16 mouse cellular contexts compared by ENCODE assay signal in genomic region chr8:121090716-121091115, GRCm38 (mm10). TPM values are rescaled to one million over a fixed set of nuclear protein-coding genes. Genes with fewer than 3 reads are reported as not detected.
DNase-seq lines count a peak whose midpoint lies in the region; ATAC-seq and TF ChIP-seq lines count a peak whose summit lies in the region.
"Had no signal": no experiment of that assay in that cellular context is flagged by ENCODE, and none has a peak within 500 bp of the region (broad histone marks: within the 10 kb centered on the region; RNA-seq: fewer than 3 reads in every experiment).

No protein-coding gene starts in this region.

- H3K36me3 ChIP-seq in forebrain, postnatal 0 days (ENCODE audit: insufficient read depth): no peaks in the 10 kb centered on the region
- H3K36me3 ChIP-seq in forebrain, embryonic 14.5 days (ENCODE audit: control insufficient read depth, insufficient read depth, low read length): no peaks in the 10 kb centered on the region
- H3K36me3 ChIP-seq in intestine, embryonic 15.5 days: no peaks in the 10 kb centered on the region
- H3K36me3 ChIP-seq: limb, embryonic 12.5 days; midbrain, embryonic 12.5 days had no signal

- no peak overlapping the region for H3K9ac ChIP-seq in forebrain, postnatal 0 days
- no peak overlapping the region for H3K9ac ChIP-seq in forebrain, embryonic 14.5 days (ENCODE audit: low read length)
- H3K9ac ChIP-seq in intestine, embryonic 15.5 days: peak overlapping the region; percentile 30; the same call in 1 of the 2 replicates
- H3K9ac ChIP-seq: limb, embryonic 12.5 days; midbrain, embryonic 12.5 days had no signal

- intact Hi-C loops in left cerebral cortex, adult 2 months (cut with DNase I): loop anchor here (5.0 kb wide), 1 partner anchor 118 kb away; no protein-coding TSS in a partner anchor
- intact Hi-C loops in left cerebral cortex, postnatal 25 days (cut with DNase I): no loop called here

- no peaks in the 10 kb centered on the region for H3K4me1 ChIP-seq in forebrain, postnatal 0 days (ENCODE audit: insufficient read depth)
- no peaks in the 10 kb centered on the region for H3K4me1 ChIP-seq in forebrain, embryonic 14.5 days (ENCODE audit: control insufficient read depth, insufficient read depth, low read length)
- peaks cover 15% of the 10 kb centered on the region for H3K4me1 ChIP-seq in intestine, embryonic 15.5 days (replicated peaks)
- H3K4me1 ChIP-seq: midbrain, embryonic 12.5 days had no signal

- 0% methylated on average over 1 of the region's 1 CpGs for WGBS in forebrain, postnatal 0 days
- 0% methylated on average over 1 of the region's 1 CpGs for WGBS in forebrain, embryonic 14.5 days
- WGBS in intestine, embryonic 15.5 days: 0% methylated on average over 1 of the region's 1 CpGs

- no peak for ATAC-seq in forebrain, postnatal 0 days
- ATAC-seq in forebrain, embryonic 14.5 days: no peak
- no peak for ATAC-seq in intestine, embryonic 15.5 days

- no peak overlapping the region for H3K4me3 ChIP-seq in forebrain, postnatal 0 days (ENCODE audit: low read depth, low read length)
- no peak overlapping the region for H3K4me3 ChIP-seq in forebrain, embryonic 14.5 days (ENCODE audit: low read depth, low read length)
- no peak overlapping the region for H3K4me3 ChIP-seq in left cerebral cortex, adult 2 months
- peak overlapping the region; percentile 6; the same call in 1 of the 2 replicates for H3K4me3 ChIP-seq in intestine, embryonic 15.5 days (replicated peaks)
- H3K4me3 ChIP-seq: limb, embryonic 12.5 days; midbrain, embryonic 12.5 days had no signal

- peak; percentile 47 for TF ChIP-seq CTCF in forebrain, postnatal 0 days (IDR thresholded peaks at IDR 0.05; ENCODE audit: low read depth)
- TF ChIP-seq CTCF in left cerebral cortex, adult 2 months (IDR thresholded peaks at IDR 0.05): peak; percentile 8; the same call in 1 of the 2 replicates

- H3K27me3 ChIP-seq in forebrain, postnatal 0 days (ENCODE audit: insufficient read depth, low read length): peaks cover 77% of the 10 kb centered on the region
- H3K27me3 ChIP-seq in forebrain, embryonic 14.5 days (replicated peaks; ENCODE audit: control insufficient read depth, insufficient read depth, low read length): peaks cover 73% of the 10 kb centered on the region
- peaks cover 54% of the 10 kb centered on the region for H3K27me3 ChIP-seq in intestine, embryonic 15.5 days (replicated peaks)

- DNase-seq in forebrain, postnatal 0 days: no peak
- DNase-seq in forebrain, embryonic 14.5 days (ENCODE audit: low spot score): no peak
- no peak for DNase-seq in left cerebral cortex, adult 2 months (ENCODE audit: extremely low spot score in 1 of 2, low spot score in 2 of 2)
- no peak for DNase-seq in left cerebral cortex, postnatal 25 days (ENCODE audit: low spot score in 2 of 2)
- DNase-seq in 3T3-L1 (ENCODE audit: low read depth, low spot score) (peak; percentile 9), adipocyte (ENCODE audit: low spot score) (no peak)
- DNase-seq in thymus, postnatal 4 days: no peak
- DNase-seq: adrenal gland, postnatal 14 days; B cell, adult 2 months; cerebellum, adult 9-10 months; gastrocnemius, postnatal 10 days; heart, postnatal 10 days; spleen, adult 18-20 months had no signal

- H3K4me2 ChIP-seq in forebrain, postnatal 0 days (ENCODE audit: low read depth): no peak overlapping the region
- no peak overlapping the region for H3K4me2 ChIP-seq in forebrain, embryonic 14.5 days (ENCODE audit: low read length)
- peak overlapping the region; percentile 87 for H3K4me2 ChIP-seq in intestine, embryonic 15.5 days (replicated peaks)
- H3K4me2 ChIP-seq: limb, embryonic 12.5 days; midbrain, embryonic 12.5 days had no signal

- H3K27ac ChIP-seq in forebrain, postnatal 0 days (ENCODE audit: low read depth, low read length): no peak overlapping the region
- no peak overlapping the region for H3K27ac ChIP-seq in forebrain, embryonic 14.5 days (ENCODE audit: low read depth, low read length)
- no peak overlapping the region for H3K27ac ChIP-seq in left cerebral cortex, adult 2 months
- H3K27ac ChIP-seq in intestine, embryonic 15.5 days: peak overlapping the region; percentile 36
- H3K27ac ChIP-seq: limb, embryonic 12.5 days; midbrain, embryonic 12.5 days had no signal

- no peaks in the 10 kb centered on the region for H3K9me3 ChIP-seq in forebrain, postnatal 0 days (ENCODE audit: low read length)
- H3K9me3 ChIP-seq in forebrain, embryonic 14.5 days (replicated peaks; ENCODE audit: control insufficient read depth, low read length): no peaks in the 10 kb centered on the region
- no peaks in the 10 kb centered on the region for H3K9me3 ChIP-seq in intestine, embryonic 15.5 days
- H3K9me3 ChIP-seq: limb, embryonic 12.5 days; midbrain, embryonic 12.5 days had no signal

RNA-seq across cellular contexts. Expression of gene Foxf1, which starts 6.5 kb away (rescaled TPM):
- total RNA-seq in forebrain, postnatal 0 days (2014; rRNA removed): 1.3 and 2.3 TPM in 2 replicates
- polyA plus RNA-seq in forebrain, postnatal 0 days (2015; fragmentation: Nextera tagmentation; extraction: Ambion mirVana): 1.4 and 1.6 TPM in 2 replicates
- 0.52 and 0.69 TPM in 2 replicates for polyA plus RNA-seq in forebrain, embryonic 14.5 days (2014; fragmentation: Nextera tagmentation; extraction: Ambion mirVana)
- under 1 TPM; 0.79 to 0.91 TPM for total RNA-seq in left cerebral cortex, adult 2 months (2021)
- 1 to 10 TPM in 1 of 2 experiments, under 1 TPM in 1; 0.87 to 1.1 TPM for total RNA-seq in left cerebral cortex, postnatal 25 days (2021)
- 105 and 126 TPM in 2 replicates for polyA plus RNA-seq in intestine, embryonic 15.5 days (2015; fragmentation: Nextera tagmentation; extraction: Ambion mirVana)

RNA-seq across cellular contexts. Expression of gene Mthfsd, which starts 17.5 kb away (rescaled TPM):
- total RNA-seq in forebrain, postnatal 0 days (2014; rRNA removed): 38.7 and 76.5 TPM in 2 replicates
- polyA plus RNA-seq in forebrain, postnatal 0 days (2015; fragmentation: Nextera tagmentation; extraction: Ambion mirVana): 30.3 and 33.3 TPM in 2 replicates
- 47.4 and 47.6 TPM in 2 replicates for polyA plus RNA-seq in forebrain, embryonic 14.5 days (2014; fragmentation: Nextera tagmentation; extraction: Ambion mirVana)
- total RNA-seq in left cerebral cortex, adult 2 months (2021): 10 to 100 TPM; 40.0 to 46.5 TPM
- 10 to 100 TPM; 38.3 to 40.7 TPM for total RNA-seq in left cerebral cortex, postnatal 25 days (2021)
- 50.6 and 52.3 TPM in 2 replicates for polyA plus RNA-seq in intestine, embryonic 15.5 days (2015; fragmentation: Nextera tagmentation; extraction: Ambion mirVana)

RNA-seq across cellular contexts. Expression of gene Foxc2, which starts 25.3 kb away (rescaled TPM):
- 3.1 and 6.5 TPM in 2 replicates for total RNA-seq in forebrain, postnatal 0 days (2014; rRNA removed)
- polyA plus RNA-seq in forebrain, postnatal 0 days (2015; fragmentation: Nextera tagmentation; extraction: Ambion mirVana): 2.6 and 2.7 TPM in 2 replicates
- polyA plus RNA-seq in forebrain, embryonic 14.5 days (2014; fragmentation: Nextera tagmentation; extraction: Ambion mirVana): 1.1 and 2.1 TPM in 2 replicates
- 1 to 10 TPM; 1.5 to 2.3 TPM for total RNA-seq in left cerebral cortex, adult 2 months (2021)
- total RNA-seq in left cerebral cortex, postnatal 25 days (2021): 1 to 10 TPM; 1.8 to 2.1 TPM
- polyA plus RNA-seq in intestine, embryonic 15.5 days (2015; fragmentation: Nextera tagmentation; extraction: Ambion mirVana): 0.69 and 0.80 TPM in 2 replicates

RNA-seq across cellular contexts. Expression of gene Foxl1, which starts 37.0 kb away (rescaled TPM):
- total RNA-seq in forebrain, postnatal 0 days (2014; rRNA removed): 0.19 TPM in 1 of 2 replicates, not detected in the other
- 0.06 TPM in 1 of 2 replicates, not detected in the other for polyA plus RNA-seq in forebrain, postnatal 0 days (2015; fragmentation: Nextera tagmentation; extraction: Ambion mirVana)
- polyA plus RNA-seq in forebrain, embryonic 14.5 days (2014; fragmentation: Nextera tagmentation; extraction: Ambion mirVana): 0.13 TPM in 1 of 2 replicates, not detected in the other
- total RNA-seq in left cerebral cortex, adult 2 months (2021): under 1 TPM in 1 of 2 experiments, not detected in 1; 0.21 TPM
- total RNA-seq in left cerebral cortex, postnatal 25 days (2021): under 1 TPM; 0.16 to 0.30 TPM
- 9.0 and 9.3 TPM in 2 replicates for polyA plus RNA-seq in intestine, embryonic 15.5 days (2015; fragmentation: Nextera tagmentation; extraction: Ambion mirVana)
